Mouse (Mus musculus): Measurements from ENCODE around the gene Pdcd10. TPM values are rescaled to one million over a fixed set of nuclear protein-coding genes. Genes with fewer than 3 reads are reported as not detected.

Gene Pdcd10
- polyA plus RNA-seq, 1 experiment: 11.4 TPM

DNA sequence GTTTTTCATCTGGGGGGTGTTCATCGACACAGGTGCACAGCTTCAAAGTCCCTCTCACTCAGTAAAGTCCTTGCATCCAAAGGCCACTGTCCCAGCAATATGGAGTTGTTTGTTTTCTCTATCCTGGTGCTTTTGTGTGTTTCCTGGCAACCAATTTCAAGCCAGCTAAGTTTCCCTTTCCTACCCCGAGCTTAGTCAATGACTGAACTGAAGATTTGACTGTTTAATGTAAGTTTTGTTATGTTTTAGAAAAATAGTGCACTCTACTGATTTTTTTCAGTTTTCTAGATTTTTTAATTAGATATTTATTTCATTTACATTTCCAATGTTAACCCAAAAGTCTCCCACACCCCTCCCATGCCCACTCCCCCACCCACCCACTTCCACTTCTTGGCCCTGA, 74.6 kb downstream of the Pdcd10 start, which contains the start of gene Wdr49:
Gene Wdr49 (minus strand): TSS at position 101 of the 400 bp plus-strand sequence.
- Histone ChIP-seq H3K4me3 (replicated peaks) (no peak within 1 kb of the TSS), H3K36me3 (replicated peaks; ENCODE audit: low read length) (no peaks in the 10 kb centered on the region), H3K9me3 (no peaks in the 10 kb centered on the region), H3K27me3 (replicated peaks) (no peaks in the 10 kb centered on the region), H3K4me1 (no peaks in the 10 kb centered on the region)
- TF ChIP-seq FLI1 (IDR thresholded peaks at IDR 0.05; ENCODE audit: low read length) (no peak), GATA1 (IDR thresholded peaks at IDR 0.05; ENCODE audit: borderline replicate concordance, low read length) (no peak)

DNA sequence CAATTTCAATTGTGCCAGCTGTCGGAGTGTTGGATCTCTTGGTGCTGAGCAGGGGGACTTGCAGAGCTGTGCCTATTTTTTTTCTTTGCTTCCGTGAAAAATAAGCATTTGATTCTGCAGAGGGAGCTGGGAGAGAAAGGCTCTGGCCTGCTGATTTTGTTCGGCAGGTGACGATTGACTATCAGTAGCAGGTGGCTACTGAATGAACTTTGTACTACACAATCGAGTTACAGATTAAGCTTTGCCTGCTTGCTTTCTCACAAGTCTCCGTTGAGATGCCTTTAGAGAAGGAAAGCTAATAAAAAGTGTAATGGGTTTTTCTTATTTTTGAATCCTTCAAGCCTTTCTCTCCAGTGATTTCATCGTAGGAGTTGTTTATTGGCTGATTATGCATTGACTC, 81.5 kb downstream of the Pdcd10 start:
- peaks cover 2% of the 10 kb centered on the region for H3K27me3 ChIP-seq (replicated peaks)
- TF ChIP-seq GATA1 (IDR thresholded peaks at IDR 0.05; ENCODE audit: borderline replicate concordance, low read length): no peak
- TF ChIP-seq FLI1 (IDR thresholded peaks at IDR 0.05; ENCODE audit: low read length): no peak
- no peaks in the 10 kb centered on the region for H3K9me3 ChIP-seq
- no peaks in the 10 kb centered on the region for H3K36me3 ChIP-seq (replicated peaks; ENCODE audit: low read length)
- H3K4me3 ChIP-seq (replicated peaks): no peak overlapping the region
- no peaks in the 10 kb centered on the region for H3K4me1 ChIP-seq

DNA sequence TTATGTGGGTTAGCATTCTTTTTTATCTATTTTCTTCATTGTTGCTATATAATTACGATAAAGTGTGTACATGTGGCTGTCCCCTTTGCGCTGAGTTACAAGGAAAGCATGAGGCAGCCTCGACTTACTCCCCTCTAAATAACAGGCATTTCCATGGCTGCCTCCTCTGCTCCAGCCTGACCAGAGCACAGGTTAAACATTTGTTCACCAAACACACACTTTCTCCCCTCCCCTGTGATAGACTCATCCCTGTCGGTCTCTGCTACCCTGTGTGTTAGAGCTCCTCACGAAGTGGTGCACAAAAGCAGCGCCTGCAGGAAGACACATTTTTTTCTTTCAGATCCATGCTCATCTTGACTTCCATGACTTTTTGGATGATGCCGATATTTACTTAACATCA, 82.0 kb downstream of the Pdcd10 start:
- Histone ChIP-seq H3K36me3 (replicated peaks; ENCODE audit: low read length) (no peaks in the 10 kb centered on the region), H3K9me3 (no peaks in the 10 kb centered on the region), H3K27me3 (replicated peaks) (peaks cover 2% of the 10 kb centered on the region), H3K4me1 (no peaks in the 10 kb centered on the region), H3K4me3 (replicated peaks) (no peak overlapping the region)
- TF ChIP-seq GATA1 (IDR thresholded peaks at IDR 0.05; ENCODE audit: borderline replicate concordance, low read length) (no peak), FLI1 (IDR thresholded peaks at IDR 0.05; ENCODE audit: low read length) (no peak)

DNA sequence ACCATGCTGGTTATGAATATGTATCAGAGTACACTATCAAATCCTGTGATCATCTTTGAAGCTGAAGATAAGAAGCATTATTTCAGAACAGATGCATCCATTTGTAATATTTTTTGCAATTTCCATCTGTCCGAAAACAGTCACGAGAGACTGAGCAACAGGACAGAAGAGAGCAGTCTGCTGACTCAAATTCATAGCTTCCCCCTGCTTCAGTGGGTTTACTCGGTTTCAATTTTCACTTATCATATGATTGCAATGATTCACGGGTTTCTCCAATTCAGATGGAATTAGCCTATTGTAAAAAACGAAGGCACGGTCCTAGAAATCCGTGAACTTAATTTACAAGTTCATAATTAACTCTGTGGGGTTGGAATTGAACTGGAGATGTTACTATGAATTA, 88.5 kb downstream of the Pdcd10 start:
- Histone ChIP-seq H3K27me3 (replicated peaks) (no peaks in the 10 kb centered on the region), H3K4me1 (no peaks in the 10 kb centered on the region), H3K36me3 (replicated peaks; ENCODE audit: low read length) (no peaks in the 10 kb centered on the region), H3K9me3 (no peaks in the 10 kb centered on the region), H3K4me3 (replicated peaks) (no peak overlapping the region)
- TF ChIP-seq FLI1 (IDR thresholded peaks at IDR 0.05; ENCODE audit: low read length): no peak
- TF ChIP-seq GATA1 (IDR thresholded peaks at IDR 0.05; ENCODE audit: borderline replicate concordance, low read length): no peak

Other genes with a start within 250 kb of the Pdcd10 start
- gene Wdr49, start 74.7 kb downstream of the Pdcd10 start, polyA plus RNA-seq (2012; ENCODE audit: insufficient read depth, low replicate concordance): not detected in 2 replicates
- 0.83 TPM in 1 of 2 replicates, not detected in the other for gene Serpini1, start 691 bp upstream of the Pdcd10 start, polyA plus RNA-seq (2012; ENCODE audit: insufficient read depth, low replicate concordance)
- not detected in 2 replicates for gene Gm29133, start 191.3 kb upstream of the Pdcd10 start, polyA plus RNA-seq (2012; ENCODE audit: insufficient read depth, low replicate concordance)